Mouse (Mus musculus) midbrain, embryonic 14.5 days (tissue): ENCODE data around the gene Uxs1. TPM values are rescaled to one million over a fixed set of nuclear protein-coding genes. Genes with fewer than 3 reads are reported as not detected.
A peak's percentile ranks its signal among the peaks of the same experiment; 100 is the strongest.

Experiments
- ATAC-seq: fragments of 200-750 bp; cut with Nextera tagmentation; 2 replicates; pipeline ENCODE4 v1.8.0; 2017; ENCODE audit warnings: moderate number of reproducible peaks, moderate library complexity; ENCODE audit not compliant: low FRiP score, low TSS enrichment
- DNase-seq: peaks from one replicate; pipeline ENCODE4 v3.0.0-alpha.2; 2015
- H3K27ac ChIP-seq: fragments of 300-500 bp; sonication (generic); replicated peaks from 2 replicates; pipeline ENCODE4 v1.5.1; 2014; ENCODE audit warnings: mild to moderate bottlenecking, low read depth, low read length, moderate library complexity
- H3K27me3 ChIP-seq: fragments of 300-500 bp; sonication (generic); 2 replicates; pipeline ENCODE4 v1.6.1; 2014; ENCODE audit warnings: low read length, control low read depth, mixed read lengths; ENCODE audit not compliant: control insufficient read depth, insufficient read depth
- H3K36me3 ChIP-seq: fragments of 300-500 bp; sonication (generic); 2 replicates; pipeline ENCODE4 v1.6.1; 2014; ENCODE audit warnings: low read length, control low read depth; ENCODE audit not compliant: control insufficient read depth, insufficient read depth
- H3K4me1 ChIP-seq: fragments of 300-500 bp; sonication (generic); 2 replicates; pipeline ENCODE4 v1.6.1; 2014; ENCODE audit warnings: mild to moderate bottlenecking, antibody characterized with exemption, low read length, control low read depth; ENCODE audit not compliant: control insufficient read depth, insufficient read depth
- H3K4me2 ChIP-seq: fragments of 300-500 bp; sonication (generic); 2 replicates; pipeline ENCODE4 v1.6.1; 2014; ENCODE audit warnings: mild to moderate bottlenecking, low read length, moderate library complexity
- H3K4me3 ChIP-seq: fragments of 300-500 bp; sonication (generic); replicated peaks from 2 replicates; pipeline ENCODE4 v1.5.1; 2014; ENCODE audit warnings: low read depth, low read length
- H3K9ac ChIP-seq: fragments of 300-500 bp; sonication (generic); replicated peaks from 2 replicates; pipeline ENCODE4 v1.6.1; 2014; ENCODE audit warnings: mild to moderate bottlenecking, low read length, moderate library complexity
- H3K9me3 ChIP-seq: fragments of 300-500 bp; sonication (generic); 2 replicates; pipeline ENCODE4 v1.6.1; 2016; ENCODE audit warnings: low read length, control low read depth, mixed read lengths; ENCODE audit not compliant: control insufficient read depth
- WGBS: fragments of 180-500 bp; shearing (Covaris S2); extraction: QIAGEN DNeasy Blood & Tissue Kit; methylation state at CpG from one replicate; pipeline ENCODE4 v1.1.7; 2014; 5-methylcytosine and 5-hydroxymethylcytosine counted together
- polyA plus RNA-seq: library from polyadenylated mRNA; unstranded; fragments of >200 nt; fragmentation: Nextera tagmentation; extraction: Ambion mirVana; gene quantifications from 2 replicates; pipeline ENCODE4 v1.2.1, GENCODE M21; 2014

The Uxs1 gene
- polyA plus RNA-seq, 1 experiment from 2014 or later: 14.8 TPM

DNA sequence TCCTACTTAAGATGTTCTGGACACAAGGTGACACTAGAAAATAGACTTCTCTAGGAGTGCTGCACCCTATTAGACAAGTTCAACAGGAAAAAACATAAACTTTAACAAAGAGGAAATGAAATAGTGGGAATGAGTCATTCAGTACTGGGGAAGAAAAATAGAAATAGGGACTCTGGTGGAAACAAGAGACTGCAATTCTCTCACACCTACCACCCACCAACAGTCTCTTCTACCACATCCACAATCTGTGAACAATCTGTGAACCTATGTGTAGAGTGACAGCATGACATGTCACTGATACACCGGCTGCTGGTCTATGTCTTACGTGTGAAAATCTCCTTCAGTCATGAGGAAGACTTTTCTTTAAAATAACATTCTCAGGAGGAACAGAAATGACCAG lies 15.8 kb upstream of the Uxs1 start:
- DNase-seq (no peak), ATAC-seq (no peak)
- Histone ChIP-seq H3K9ac (no peak overlapping the region), H3K4me3 (no peak overlapping the region), H3K27me3 (no peaks in the 10 kb centered on the region), H3K4me1 (no peaks in the 10 kb centered on the region), H3K36me3 (no peaks in the 10 kb centered on the region), H3K9me3 (no peaks in the 10 kb centered on the region), H3K4me2 (no peak overlapping the region), H3K27ac (no peak overlapping the region)
- 94% methylated on average over 2 of the region's 2 CpGs for WGBS

DNA sequence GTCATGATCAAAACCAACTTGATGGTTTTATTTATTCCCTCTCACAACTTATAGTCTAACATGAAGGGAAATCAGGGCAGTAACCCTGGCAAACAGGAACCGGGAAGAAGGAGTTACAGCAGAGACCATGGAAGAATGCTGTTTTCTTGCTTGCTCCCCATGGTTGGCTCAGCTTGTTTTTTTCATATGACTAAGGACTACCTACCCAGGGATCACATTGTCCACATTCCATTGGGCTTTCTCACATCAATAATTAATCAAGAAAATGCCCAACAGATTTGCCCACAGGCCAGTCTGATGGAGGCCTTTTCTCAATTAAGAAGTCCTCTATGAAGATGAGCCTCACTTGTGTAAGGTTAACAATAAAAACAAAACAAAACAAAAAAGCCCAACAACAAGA lies 9.6 kb upstream of the Uxs1 start:
- Histone ChIP-seq H3K4me3 (no peak overlapping the region), H3K36me3 (no peaks in the 10 kb centered on the region), H3K27me3 (no peaks in the 10 kb centered on the region), H3K4me2 (no peak overlapping the region), H3K4me1 (no peaks in the 10 kb centered on the region), H3K9me3 (no peaks in the 10 kb centered on the region), H3K27ac (no peak overlapping the region), H3K9ac (no peak overlapping the region)
- DNase-seq (no peak), ATAC-seq (no peak)
- WGBS: 86% methylated on average over 1 of the region's 1 CpGs

DNA sequence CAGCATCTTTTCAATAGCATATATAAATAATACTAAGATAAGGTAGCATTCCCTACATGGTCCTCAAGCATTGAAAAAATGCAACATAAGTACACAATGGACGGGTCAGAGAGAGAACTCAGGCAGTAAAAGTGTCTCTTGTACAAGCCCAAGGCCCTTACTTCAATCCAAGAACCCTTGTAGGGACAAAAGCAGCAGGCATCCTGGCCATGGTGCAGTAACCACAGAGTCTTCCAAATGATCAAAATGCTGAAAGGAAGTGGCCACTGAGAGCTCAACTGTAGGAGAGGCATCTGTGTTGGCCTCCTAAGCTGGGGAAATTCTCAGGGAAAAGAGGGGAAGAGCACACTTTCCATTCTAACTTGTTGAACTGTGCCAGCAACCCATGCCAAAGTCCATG lies 2.5 kb upstream of the Uxs1 start:
- Histone ChIP-seq H3K4me2 (no peak overlapping the region), H3K27ac (no peak overlapping the region), H3K9me3 (no peaks in the 10 kb centered on the region), H3K4me3 (no peak overlapping the region), H3K27me3 (no peaks in the 10 kb centered on the region), H3K36me3 (no peaks in the 10 kb centered on the region), H3K9ac (no peak overlapping the region), H3K4me1 (peaks cover 10% of the 10 kb centered on the region)
- ATAC-seq (no peak), DNase-seq (no peak)
- 64% methylated on average over 1 of the region's 1 CpGs for WGBS

DNA sequence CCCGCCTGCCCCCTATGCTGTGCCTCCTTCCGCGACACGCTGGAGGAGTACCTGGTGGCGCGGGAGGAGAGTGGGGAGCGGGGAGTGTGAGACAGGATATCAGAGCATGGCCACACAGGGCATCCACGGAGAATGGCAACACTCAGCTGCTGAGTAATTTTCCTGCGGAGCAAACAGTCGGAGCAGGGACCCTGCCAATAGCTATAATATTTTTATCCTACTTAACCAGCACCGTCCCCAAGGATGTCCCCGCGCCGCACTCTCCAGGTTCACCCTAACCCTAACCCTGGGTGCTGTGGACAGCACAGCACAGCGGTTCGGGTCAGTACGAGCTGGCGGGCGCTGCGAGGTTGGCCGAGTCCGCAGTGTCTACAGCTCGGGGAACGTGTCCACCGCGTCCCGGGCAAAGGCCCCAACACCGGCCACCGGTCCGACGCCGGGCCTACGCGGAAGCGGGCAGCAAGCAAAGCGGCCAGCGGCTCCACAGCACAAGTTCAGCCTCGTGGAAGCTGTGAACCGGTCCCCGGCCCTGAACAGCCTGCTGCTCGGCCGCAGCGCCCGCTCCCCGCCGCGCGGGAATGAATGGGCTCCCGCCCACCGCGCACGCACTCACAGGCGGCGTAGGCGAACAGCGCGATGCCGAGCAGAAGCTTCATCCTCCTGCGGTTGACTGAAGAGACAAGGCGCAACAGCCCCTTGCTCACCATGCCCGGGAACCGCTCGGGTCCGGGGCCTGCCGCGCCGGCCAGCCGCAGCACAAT lies 418 bp downstream of the Uxs1 start:
- Histone ChIP-seq H3K4me2 (peak overlapping the region; percentile 77), H3K27ac (peak overlapping the region; percentile 94), H3K27me3 (no peaks in the 10 kb centered on the region), H3K4me1 (peaks cover 18% of the 10 kb centered on the region), H3K36me3 (no peaks in the 10 kb centered on the region), H3K4me3 (peak overlapping the region; percentile 88), H3K9me3 (no peaks in the 10 kb centered on the region), H3K9ac (peak overlapping the region; percentile 85)
- ATAC-seq (peak; percentile 82), DNase-seq (peak; percentile 63)
- WGBS: under 1% methylated on average over 67 of the region's 68 CpGs

DNA sequence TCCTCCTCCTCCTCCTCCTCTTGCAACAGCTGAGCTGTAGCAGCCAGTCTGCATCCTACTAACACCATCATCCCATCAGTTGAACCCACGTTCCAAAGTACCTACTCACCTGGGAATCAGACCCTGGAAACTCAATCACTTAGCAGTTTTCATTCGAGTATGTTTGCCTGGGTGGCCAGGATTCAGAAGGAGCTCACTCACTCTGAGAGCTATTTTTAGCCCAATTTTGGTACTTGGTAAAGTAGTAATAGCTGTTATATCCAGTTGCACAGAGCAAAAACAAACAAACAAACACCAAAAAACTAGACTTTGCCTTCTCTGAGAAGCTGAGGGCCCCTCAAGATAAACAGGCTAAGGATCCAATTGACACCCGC lies 985 bp downstream of the Uxs1 start:
- no peaks in the 10 kb centered on the region for H3K27me3 ChIP-seq
- no peaks in the 10 kb centered on the region for H3K36me3 ChIP-seq
- H3K4me1 ChIP-seq: peaks cover 18% of the 10 kb centered on the region
- no peaks in the 10 kb centered on the region for H3K9me3 ChIP-seq
- peak overlapping the region; percentile 85 for H3K9ac ChIP-seq
- WGBS: 2% methylated on average over 3 of the region's 3 CpGs
- peak overlapping the region; percentile 88 for H3K4me3 ChIP-seq
- ATAC-seq (no peak), DNase-seq (peak; percentile 35)
- H3K27ac ChIP-seq: peak overlapping the region; percentile 94
- H3K4me2 ChIP-seq: peak overlapping the region; percentile 77

DNA sequence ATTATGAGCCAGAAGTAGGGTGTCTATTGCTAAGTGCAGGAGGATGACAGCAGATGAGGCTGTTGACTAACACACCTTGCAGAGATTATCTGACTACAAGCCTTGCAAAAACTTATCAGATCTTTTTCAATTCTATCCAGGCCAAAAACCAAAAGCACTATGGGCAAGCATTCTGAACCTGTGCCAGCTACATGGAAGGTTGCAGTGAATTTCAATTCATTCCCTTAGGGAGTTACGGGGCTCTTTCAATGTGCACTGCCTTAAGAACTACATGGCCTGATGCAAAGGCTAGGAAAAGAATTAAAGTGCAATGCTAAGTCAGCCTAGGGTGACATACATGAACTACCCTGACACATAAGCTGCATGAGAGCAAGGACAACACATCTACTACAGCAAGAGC lies 4.2 kb downstream of the Uxs1 start:
- H3K27me3 ChIP-seq: no peaks in the 10 kb centered on the region
- WGBS: 69% methylated on average over 1 of the region's 1 CpGs
- peaks cover 18% of the 10 kb centered on the region for H3K4me1 ChIP-seq
- no peaks in the 10 kb centered on the region for H3K36me3 ChIP-seq
- H3K9me3 ChIP-seq: no peaks in the 10 kb centered on the region
- H3K4me2 ChIP-seq: no peak overlapping the region
- H3K9ac ChIP-seq: no peak overlapping the region
- ATAC-seq (no peak), DNase-seq (peak; percentile 18)
- H3K27ac ChIP-seq: no peak overlapping the region
- H3K4me3 ChIP-seq: no peak overlapping the region

DNA sequence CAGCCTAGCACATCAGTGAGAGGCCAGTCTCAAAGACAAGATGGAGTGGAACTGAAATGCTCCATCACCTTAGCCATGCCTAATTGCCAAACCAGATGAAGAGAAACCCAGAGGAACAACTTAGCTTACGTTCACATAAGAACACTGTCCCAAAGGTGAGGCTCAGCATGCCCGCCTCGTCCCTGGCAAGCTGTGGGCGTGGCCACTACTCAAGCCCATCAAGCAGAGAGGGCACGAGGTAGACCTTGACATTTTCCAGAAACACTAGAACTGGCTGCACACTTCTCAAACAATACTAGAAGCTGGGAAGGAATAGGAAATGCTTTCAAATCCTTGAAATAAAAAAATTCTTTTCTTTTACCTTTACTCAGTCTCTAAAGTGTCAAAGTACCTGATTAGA lies 5.0 kb downstream of the Uxs1 start:
- Histone ChIP-seq H3K4me1 (peaks cover 18% of the 10 kb centered on the region), H3K4me2 (no peak overlapping the region), H3K9me3 (no peaks in the 10 kb centered on the region), H3K9ac (no peak overlapping the region), H3K27ac (no peak overlapping the region), H3K4me3 (no peak overlapping the region), H3K27me3 (no peaks in the 10 kb centered on the region), H3K36me3 (no peaks in the 10 kb centered on the region)
- ATAC-seq: no peak
- WGBS: 83% methylated on average over 5 of the region's 5 CpGs
- DNase-seq: no peak

DNA sequence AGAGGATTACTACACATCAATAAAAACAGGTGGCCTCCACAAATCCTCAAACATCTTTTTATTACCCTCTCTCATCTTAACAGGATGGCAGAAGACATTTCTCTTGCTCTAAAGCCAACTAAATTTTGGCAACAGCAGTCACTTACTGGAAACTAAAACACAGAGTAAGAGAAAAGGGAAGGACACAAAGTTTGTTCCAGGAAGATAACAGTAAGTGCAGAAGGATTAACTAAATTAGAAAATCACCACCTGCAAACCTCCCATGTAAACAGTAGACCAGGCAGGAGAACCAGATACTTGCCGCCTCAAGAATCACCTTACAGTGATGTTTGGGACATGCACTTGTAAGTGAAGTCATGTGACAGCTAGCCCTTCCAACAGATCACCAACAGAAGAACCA lies 5.8 kb downstream of the Uxs1 start:
- no peak overlapping the region for H3K4me2 ChIP-seq
- no peak for ATAC-seq
- no peak for DNase-seq
- H3K36me3 ChIP-seq: no peaks in the 10 kb centered on the region
- 97% methylated on average over 1 of the region's 1 CpGs for WGBS
- H3K27me3 ChIP-seq: no peaks in the 10 kb centered on the region
- H3K9ac ChIP-seq: no peak overlapping the region
- H3K9me3 ChIP-seq: no peaks in the 10 kb centered on the region
- H3K4me3 ChIP-seq: no peak overlapping the region
- no peak overlapping the region for H3K27ac ChIP-seq
- H3K4me1 ChIP-seq: peaks cover 18% of the 10 kb centered on the region

DNA sequence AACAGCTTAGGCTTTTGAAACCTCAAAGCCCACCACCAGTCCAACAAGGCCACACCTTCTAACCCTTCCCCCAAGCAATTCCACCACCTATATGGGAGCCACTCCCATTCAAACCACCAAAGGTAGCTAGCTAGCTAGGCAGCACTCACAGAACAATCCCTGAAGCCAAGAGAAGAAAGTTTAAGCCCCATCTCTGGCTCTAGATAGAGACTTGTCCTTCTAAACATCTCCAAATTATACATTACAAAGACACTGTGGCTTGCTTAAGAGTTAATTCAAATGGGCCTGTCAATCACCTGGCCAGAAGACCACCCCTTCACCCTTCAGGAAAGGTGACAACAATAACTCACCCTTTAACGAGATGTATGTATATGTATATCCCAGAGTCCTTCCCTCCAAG lies 7.0 kb downstream of the Uxs1 start:
- DNase-seq: no peak
- no peaks in the 10 kb centered on the region for H3K27me3 ChIP-seq
- WGBS: 59% methylated on average over 1 of the region's 1 CpGs
- peaks cover 12% of the 10 kb centered on the region for H3K4me1 ChIP-seq
- H3K4me3 ChIP-seq: no peak overlapping the region
- ATAC-seq: no peak
- no peaks in the 10 kb centered on the region for H3K36me3 ChIP-seq
- H3K9me3 ChIP-seq: no peaks in the 10 kb centered on the region
- no peak overlapping the region for H3K9ac ChIP-seq
- no peak overlapping the region for H3K4me2 ChIP-seq
- H3K27ac ChIP-seq: no peak overlapping the region
